Mouse (Mus musculus): ENCODE measurements around the gene Cxcl17. TPM values are rescaled to one million over a fixed set of nuclear protein-coding genes. Genes with fewer than 3 reads are reported as not detected.

Gene Cxcl17
- polyA plus RNA-seq, 1 experiment from 2014 or later = 0.58 TPM

- H3K4me3 ChIP-seq (replicated peaks) = no peak overlapping the region
- H3K4me1 ChIP-seq (replicated peaks) = no peaks in the 10 kb centered on the region
- H3K27me3 ChIP-seq = peaks cover 13% of the 10 kb centered on the region
- H3K27ac ChIP-seq = no peak overlapping the region
- no peaks in the 10 kb centered on the region for H3K9me3 ChIP-seq
- 76% methylated on average over 16 of the region's 16 CpGs for WGBS
- H3K36me3 ChIP-seq = no peaks in the 10 kb centered on the region
- H3K4me2 ChIP-seq = no peak overlapping the region
- ATAC-seq (ENCODE audit: insufficient number of reproducible peaks, insufficient read depth, low FRiP score, low TSS enrichment, low read depth) = no peak
- no peak overlapping the region; the same call in 1 of the 2 replicates for H3K9ac ChIP-seq (replicated peaks)
These were observed 9.7 kb upstream of the Cxcl17 start for GRCm38 (mm10) chr7:25422286-25422841.

GRCm38 (mm10) chr7:25419943-25420342, 7.3 kb upstream of the Cxcl17 start:
- ATAC-seq (ENCODE audit: insufficient number of reproducible peaks, insufficient read depth, low FRiP score, low TSS enrichment, low read depth) = no peak
- H3K9me3 ChIP-seq = no peaks in the 10 kb centered on the region

GRCm38 (mm10) chr7:25419536-25419935, 6.8 kb upstream of the Cxcl17 start:
- peaks cover 13% of the 10 kb centered on the region for H3K27me3 ChIP-seq
- H3K27ac ChIP-seq = no peak overlapping the region
- H3K4me2 ChIP-seq = no peak overlapping the region
- no peaks in the 10 kb centered on the region for H3K36me3 ChIP-seq
- no peak for ATAC-seq (ENCODE audit: insufficient number of reproducible peaks, insufficient read depth, low FRiP score, low TSS enrichment, low read depth)
- H3K9me3 ChIP-seq = no peaks in the 10 kb centered on the region
- H3K4me1 ChIP-seq (replicated peaks) = no peaks in the 10 kb centered on the region
- no peak overlapping the region for H3K4me3 ChIP-seq (replicated peaks)
- H3K9ac ChIP-seq (replicated peaks) = no peak overlapping the region
- 78% methylated on average over 8 of the region's 8 CpGs for WGBS

More at GRCm38 (mm10) chr7:25419943-25420342, 7.3 kb upstream of the Cxcl17 start:
- H3K9ac ChIP-seq (replicated peaks) = no peak overlapping the region
- WGBS = 93% methylated on average over 4 of the region's 4 CpGs
- H3K36me3 ChIP-seq = no peaks in the 10 kb centered on the region
- H3K27ac ChIP-seq = no peak overlapping the region
- H3K4me1 ChIP-seq (replicated peaks) = no peaks in the 10 kb centered on the region
- H3K4me2 ChIP-seq = no peak overlapping the region
- no peak overlapping the region for H3K4me3 ChIP-seq (replicated peaks)
- H3K27me3 ChIP-seq = peaks cover 13% of the 10 kb centered on the region

GRCm38 (mm10) chr7:25417597-25417996, 4.9 kb upstream of the Cxcl17 start:
- H3K27ac ChIP-seq = no peak overlapping the region
- 82% methylated on average over 1 of the region's 1 CpGs for WGBS
- no peak overlapping the region for H3K4me2 ChIP-seq
- no peaks in the 10 kb centered on the region for H3K9me3 ChIP-seq
- no peaks in the 10 kb centered on the region for H3K4me1 ChIP-seq (replicated peaks)
- H3K9ac ChIP-seq (replicated peaks) = no peak overlapping the region
- no peak overlapping the region for H3K4me3 ChIP-seq (replicated peaks)
- peaks cover 5% of the 10 kb centered on the region for H3K27me3 ChIP-seq
- no peaks in the 10 kb centered on the region for H3K36me3 ChIP-seq
- no peak for ATAC-seq (ENCODE audit: insufficient number of reproducible peaks, insufficient read depth, low FRiP score, low TSS enrichment, low read depth)

GRCm38 (mm10) chr7:25411861-25412260, 825 bp downstream of the Cxcl17 start:
- no peak for ATAC-seq (ENCODE audit: insufficient number of reproducible peaks, insufficient read depth, low FRiP score, low TSS enrichment, low read depth)
- WGBS = 80% methylated on average over 3 of the region's 3 CpGs

GRCm38 (mm10) chr7:25410969-25411615, 1.6 kb downstream of the Cxcl17 start:
- 86% methylated on average over 1 of the region's 1 CpGs for WGBS
- no peak for ATAC-seq (ENCODE audit: insufficient number of reproducible peaks, insufficient read depth, low FRiP score, low TSS enrichment, low read depth)
- H3K4me1 ChIP-seq (replicated peaks) = no peaks in the 10 kb centered on the region
- H3K27me3 ChIP-seq = no peaks in the 10 kb centered on the region
- no peak overlapping the region for H3K4me3 ChIP-seq (replicated peaks)
- no peak overlapping the region for H3K9ac ChIP-seq (replicated peaks)
- H3K9me3 ChIP-seq = no peaks in the 10 kb centered on the region
- H3K27ac ChIP-seq = no peak overlapping the region
- no peaks in the 10 kb centered on the region for H3K36me3 ChIP-seq
- no peak overlapping the region for H3K4me2 ChIP-seq

More at GRCm38 (mm10) chr7:25411861-25412260, 825 bp downstream of the Cxcl17 start:
- Histone ChIP-seq H3K27ac (no peak overlapping the region), H3K4me2 (no peak overlapping the region), H3K9ac (replicated peaks) (no peak overlapping the region), H3K9me3 (no peaks in the 10 kb centered on the region), H3K4me3 (replicated peaks) (no peak overlapping the region), H3K36me3 (no peaks in the 10 kb centered on the region), H3K27me3 (no peaks in the 10 kb centered on the region), H3K4me1 (replicated peaks) (no peaks in the 10 kb centered on the region)

GRCm38 (mm10) chr7:25409114-25409760, 3.4 kb downstream of the Cxcl17 start:
- WGBS = 50% methylated on average over 4 of the region's 4 CpGs
- no peak overlapping the region for H3K27ac ChIP-seq
- H3K27me3 ChIP-seq = no peaks in the 10 kb centered on the region
- H3K4me1 ChIP-seq (replicated peaks) = no peaks in the 10 kb centered on the region
- H3K9me3 ChIP-seq = no peaks in the 10 kb centered on the region
- H3K9ac ChIP-seq (replicated peaks) = no peak overlapping the region
- no peak for ATAC-seq (ENCODE audit: insufficient number of reproducible peaks, insufficient read depth, low FRiP score, low TSS enrichment, low read depth)
- no peaks in the 10 kb centered on the region for H3K36me3 ChIP-seq
- H3K4me3 ChIP-seq (replicated peaks) = no peak overlapping the region
- H3K4me2 ChIP-seq = no peak overlapping the region

GRCm38 (mm10) chr7:25406468-25406867, 6.2 kb downstream of the Cxcl17 start:
- peaks cover 16% of the 10 kb centered on the region for H3K4me1 ChIP-seq (replicated peaks)
- no peak overlapping the region for H3K4me3 ChIP-seq (replicated peaks)
- ATAC-seq (ENCODE audit: insufficient number of reproducible peaks, insufficient read depth, low FRiP score, low TSS enrichment, low read depth) = no peak

GRCm38 (mm10) chr7:25402671-25403101, 10.0 kb downstream of the Cxcl17 start:
- Histone ChIP-seq H3K27ac (peak overlapping the region; percentile 77; the same call in 1 of the 2 replicates), H3K4me2 (no peak overlapping the region), H3K4me3 (replicated peaks) (no peak overlapping the region), H3K36me3 (no peaks in the 10 kb centered on the region), H3K27me3 (no peaks in the 10 kb centered on the region), H3K4me1 (replicated peaks) (peaks cover 24% of the 10 kb centered on the region), H3K9me3 (no peaks in the 10 kb centered on the region), H3K9ac (replicated peaks) (no peak overlapping the region)
- ATAC-seq (ENCODE audit: insufficient number of reproducible peaks, insufficient read depth, low FRiP score, low TSS enrichment, low read depth) = no peak
- 0% methylated on average over 2 of the region's 2 CpGs for WGBS

More at GRCm38 (mm10) chr7:25406468-25406867, 6.2 kb downstream of the Cxcl17 start:
- Histone ChIP-seq H3K9ac (replicated peaks) (no peak overlapping the region), H3K36me3 (no peaks in the 10 kb centered on the region), H3K4me2 (no peak overlapping the region), H3K27me3 (no peaks in the 10 kb centered on the region), H3K27ac (no peak overlapping the region), H3K9me3 (no peaks in the 10 kb centered on the region)
- WGBS = 85% methylated on average over 7 of the region's 7 CpGs

- H3K4me2 ChIP-seq = peak overlapping the region; percentile 15; the same call in 1 of the 2 replicates
- peaks cover 25% of the 10 kb centered on the region for H3K4me1 ChIP-seq (replicated peaks)
- peak overlapping the region; percentile 77 for H3K27ac ChIP-seq
- no peaks in the 10 kb centered on the region for H3K9me3 ChIP-seq
- ATAC-seq (ENCODE audit: insufficient number of reproducible peaks, insufficient read depth, low FRiP score, low TSS enrichment, low read depth) = no peak
- H3K36me3 ChIP-seq = no peaks in the 10 kb centered on the region
- no peaks in the 10 kb centered on the region for H3K27me3 ChIP-seq
- H3K4me3 ChIP-seq (replicated peaks) = no peak overlapping the region
- no peak overlapping the region for H3K9ac ChIP-seq (replicated peaks)
- whole genome bisulfite sequencing = 15% methylated on average over 5 of the region's 5 CpGs
These were observed 10.7 kb downstream of the Cxcl17 start for GRCm38 (mm10) chr7:25401986-25402385.

- peak overlapping the region; percentile 77 for H3K27ac ChIP-seq
- no peak overlapping the region; the same call in 1 of the 2 replicates for H3K4me2 ChIP-seq
- 14% methylated on average over 2 of the region's 2 CpGs for WGBS
- peaks cover 27% of the 10 kb centered on the region for H3K4me1 ChIP-seq (replicated peaks)
- no peak overlapping the region for H3K9ac ChIP-seq (replicated peaks)
- H3K9me3 ChIP-seq = no peaks in the 10 kb centered on the region
- no peak for ATAC-seq (ENCODE audit: insufficient number of reproducible peaks, insufficient read depth, low FRiP score, low TSS enrichment, low read depth)
- no peaks in the 10 kb centered on the region for H3K27me3 ChIP-seq
- H3K36me3 ChIP-seq = no peaks in the 10 kb centered on the region
- no peak overlapping the region for H3K4me3 ChIP-seq (replicated peaks)
These were observed 11.1 kb downstream of the Cxcl17 start for GRCm38 (mm10) chr7:25401551-25401950.
